Mouse (Mus musculus): ENCODE results near the gene Olfr420. TPM values are rescaled to one million over a fixed set of nuclear protein-coding genes. Genes with fewer than 3 reads are reported as not detected.

Gene Olfr420
- polyA plus RNA-seq (2012; rRNA removed): not detected in 2 replicates

GRCm38 (mm10) chr1:174155333-174155732, at the start of gene Olfr420:
Gene Olfr420, plus strand, starts transcription at chr1:174155633.
- DNase-seq (ENCODE audit: extremely low spot score in 1 of 2, low spot score in 1 of 2): no peak

DNA sequence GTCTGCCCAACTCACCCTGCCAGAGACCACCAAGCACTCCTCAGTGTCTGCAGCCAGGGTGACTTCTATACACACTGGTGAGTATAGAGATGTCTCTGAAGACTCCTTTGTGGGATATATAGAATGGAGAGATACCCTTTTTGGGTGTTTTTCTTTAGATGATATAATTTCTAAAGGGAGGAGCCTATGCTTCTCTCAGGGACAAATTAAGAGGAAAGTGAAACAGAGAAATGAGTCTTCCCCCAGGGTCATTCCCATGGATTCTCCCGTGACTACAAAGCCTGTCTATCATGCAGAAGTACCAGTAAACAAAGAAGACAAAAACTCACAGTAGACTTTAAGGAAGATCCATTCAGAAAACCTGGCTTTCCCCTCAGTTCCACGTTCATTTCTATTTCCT, 34.4 kb upstream of the Olfr420 start, which contains the start of gene Olfr231:
Gene Olfr231 (minus strand): TSS at position 101 of the 400 bp plus-strand sequence.
- DNase-seq (ENCODE audit: extremely low spot score in 1 of 2, low spot score in 1 of 2): no peak

DNA sequence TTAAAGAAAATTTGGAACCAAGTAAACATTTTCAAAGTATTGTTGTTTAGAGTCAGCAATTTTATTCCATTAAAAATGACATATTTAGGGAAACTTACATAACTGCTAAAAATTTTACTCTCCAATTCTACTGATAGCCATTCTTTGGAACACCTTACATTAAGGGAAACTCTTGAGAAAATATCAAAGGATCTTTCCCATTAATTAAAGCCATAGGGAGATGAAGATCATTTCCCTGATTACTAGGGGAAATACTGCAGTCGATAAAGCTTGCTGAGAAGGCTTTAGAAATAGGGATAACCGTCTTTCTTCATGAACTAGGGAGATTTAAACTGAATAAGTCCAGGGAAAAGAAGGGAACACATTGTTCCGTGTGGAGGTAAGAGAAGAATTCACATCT, 24.2 kb upstream of the Olfr420 start, which contains the start of gene Olfr424:
Gene Olfr424 (plus strand): TSS at position 301 of the 400 bp plus-strand sequence.
- no peak for DNase-seq (ENCODE audit: extremely low spot score in 1 of 2, low spot score in 1 of 2)

DNA sequence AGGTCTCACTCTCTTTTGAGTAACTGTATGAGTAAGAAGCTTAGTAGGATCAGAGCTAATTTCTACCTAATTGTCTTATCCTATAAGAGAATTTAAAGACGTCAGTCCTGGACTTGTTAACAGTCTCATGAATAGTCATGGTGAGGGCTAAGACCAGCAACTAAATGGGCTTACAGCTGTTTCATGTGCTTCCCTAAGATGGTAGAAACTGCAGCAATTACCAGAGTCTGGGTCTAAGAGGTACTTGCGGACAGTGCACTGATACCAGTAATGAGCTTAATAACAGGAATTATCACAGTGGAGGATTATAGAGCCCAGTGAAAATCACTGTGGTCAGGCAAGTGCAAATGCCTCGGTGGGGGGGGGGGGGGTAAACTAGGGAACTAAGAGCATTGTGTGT, 23.4 kb upstream of the Olfr420 start:
- DNase-seq (ENCODE audit: extremely low spot score in 1 of 2, low spot score in 1 of 2): no peak

GRCm38 (mm10) chr1:174141384-174141783, 14.0 kb upstream of the Olfr420 start:
- DNase-seq (ENCODE audit: extremely low spot score in 1 of 2, low spot score in 1 of 2): no peak

GRCm38 (mm10) chr1:174146696-174147095, 8.7 kb upstream of the Olfr420 start:
- peak in 1 of 2 experiments; percentile 2 for DNase-seq (ENCODE audit: extremely low spot score in 1 of 2, low spot score in 1 of 2)

- DNase-seq (ENCODE audit: extremely low spot score in 1 of 2, low spot score in 1 of 2): no peak
These were observed 6.1 kb upstream of the Olfr420 start for GRCm38 (mm10) chr1:174149289-174149688.

GRCm38 (mm10) chr1:174157622-174158021, 2.2 kb downstream of the Olfr420 start:
- no peak for DNase-seq (ENCODE audit: extremely low spot score in 1 of 2, low spot score in 1 of 2)

DNA sequence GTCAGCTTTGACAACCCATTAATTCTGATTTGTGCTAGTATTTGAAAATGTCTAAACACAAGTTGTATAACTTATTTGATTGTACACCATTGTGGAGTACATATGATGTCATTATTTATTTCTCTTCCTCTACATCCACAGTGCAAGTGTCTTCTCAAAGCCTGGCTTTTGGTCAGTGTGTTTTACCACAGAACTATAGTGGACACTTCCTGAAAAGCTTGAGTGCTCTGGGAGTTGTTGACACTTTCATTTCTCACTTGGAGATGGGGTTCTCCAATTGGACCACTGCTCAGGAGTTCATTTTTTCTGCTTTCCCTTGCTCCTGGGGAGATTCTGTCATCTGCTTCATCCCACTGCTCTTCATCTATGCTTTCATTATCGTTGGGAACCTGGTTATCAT, 3.1 kb downstream of the Olfr420 start:
- no peak for DNase-seq (ENCODE audit: extremely low spot score in 1 of 2, low spot score in 1 of 2)

GRCm38 (mm10) chr1:174159095-174159494, 3.7 kb downstream of the Olfr420 start:
- DNase-seq (ENCODE audit: extremely low spot score in 1 of 2, low spot score in 1 of 2): no peak

DNA sequence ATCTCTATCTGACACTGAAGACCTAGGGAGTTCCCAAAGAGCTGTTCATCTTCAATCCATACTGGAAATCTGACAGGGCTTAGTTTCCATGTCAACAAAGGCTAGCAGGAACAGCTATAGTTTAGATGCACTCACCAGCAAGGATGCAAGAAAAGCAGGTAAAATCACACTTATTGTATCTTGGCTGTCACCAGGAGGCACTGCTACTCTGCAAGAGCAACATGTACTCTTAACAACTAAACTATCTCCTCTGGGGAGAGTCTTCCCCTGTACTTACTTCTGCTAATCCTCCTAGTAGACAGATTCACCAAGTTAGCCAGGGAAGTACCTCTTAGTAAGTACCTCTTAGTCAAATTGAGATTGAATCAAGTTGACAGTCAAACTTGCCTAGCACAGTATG, 13.6 kb downstream of the Olfr420 start:
- no peak for DNase-seq (ENCODE audit: extremely low spot score in 1 of 2, low spot score in 1 of 2)

DNA sequence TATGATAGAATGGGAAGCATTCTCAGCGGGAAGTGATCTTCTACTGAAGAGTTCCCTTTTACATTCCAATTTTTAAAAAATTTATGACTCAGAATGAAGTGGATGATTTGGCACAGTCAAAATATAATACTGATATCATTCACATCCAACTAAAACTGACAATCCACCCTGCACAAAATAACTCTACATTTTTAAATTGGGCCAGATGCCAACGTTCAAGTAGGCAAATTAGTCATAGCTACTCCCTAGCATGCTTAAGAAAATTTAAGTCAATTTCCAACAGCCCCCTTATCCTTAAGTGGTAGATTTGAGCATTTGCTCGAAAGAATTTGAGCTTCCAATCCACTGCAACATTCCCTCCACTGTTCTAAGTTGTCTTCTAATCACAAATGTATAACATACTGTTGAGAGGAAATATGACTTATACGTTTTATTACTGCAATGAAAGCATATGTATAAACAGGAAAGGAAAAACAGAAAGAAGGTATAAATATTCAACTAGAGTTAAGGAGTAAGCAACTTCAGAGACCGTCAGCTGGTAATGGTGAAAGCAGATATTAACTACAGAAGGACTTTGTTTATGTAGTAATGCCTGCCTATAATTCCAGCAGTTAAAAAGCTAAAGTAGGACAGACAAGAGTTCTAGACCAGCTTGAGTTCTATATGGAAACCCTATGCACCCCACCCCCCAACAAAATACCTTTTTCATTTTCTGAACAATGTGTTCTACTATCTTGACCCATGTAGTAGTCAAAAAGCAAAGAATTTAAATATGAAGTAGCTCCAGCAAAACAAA, 15.5 kb downstream of the Olfr420 start:
- DNase-seq (ENCODE audit: extremely low spot score in 1 of 2, low spot score in 1 of 2): peak in 1 of 2 experiments; percentile 39

DNA sequence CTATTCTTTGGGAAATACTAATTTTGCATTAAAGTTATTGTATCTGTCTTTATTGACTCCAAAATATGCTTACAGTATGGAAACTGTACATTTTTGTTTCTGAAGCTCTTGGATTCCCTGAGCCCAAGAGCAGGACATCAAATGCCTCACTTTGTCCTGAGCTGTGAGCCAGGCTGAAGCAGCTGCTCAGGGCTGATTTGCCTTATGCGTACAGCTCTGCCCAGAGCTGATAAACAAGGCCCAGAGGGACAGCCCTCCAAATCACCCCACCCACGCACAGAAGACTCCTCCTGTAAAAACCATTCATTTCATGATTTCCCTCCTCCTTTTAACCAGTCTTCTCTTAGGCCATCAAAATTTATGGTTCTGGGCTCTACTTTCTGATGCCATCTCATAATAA, 16.1 kb downstream of the Olfr420 start:
- DNase-seq (ENCODE audit: extremely low spot score in 1 of 2, low spot score in 1 of 2): no peak

DNA sequence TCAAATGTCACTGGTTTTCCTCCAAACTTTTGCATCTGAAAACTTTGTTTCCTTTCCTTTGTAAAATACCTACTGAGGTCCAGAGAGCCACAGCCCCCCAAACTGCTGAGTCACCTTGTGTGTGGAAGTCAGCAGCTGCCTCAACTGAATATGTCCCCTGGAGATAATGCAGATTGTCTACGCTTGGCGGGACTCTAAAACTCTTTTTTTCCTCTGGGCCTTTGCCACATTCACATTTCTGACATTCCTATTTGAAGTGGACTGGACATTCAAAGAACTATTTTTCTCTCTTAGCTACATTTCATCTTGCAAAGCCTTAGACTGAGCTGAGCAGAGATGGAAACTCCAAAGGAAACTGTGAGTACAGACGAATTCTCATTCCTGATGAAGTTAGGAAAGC, 17.2 kb downstream of the Olfr420 start, which contains the start of gene Spta1:
Gene Spta1 (plus strand): TSS at position 172 of the 400 bp plus-strand sequence.
- no peak for DNase-seq (ENCODE audit: extremely low spot score in 1 of 2, low spot score in 1 of 2)

DNA sequence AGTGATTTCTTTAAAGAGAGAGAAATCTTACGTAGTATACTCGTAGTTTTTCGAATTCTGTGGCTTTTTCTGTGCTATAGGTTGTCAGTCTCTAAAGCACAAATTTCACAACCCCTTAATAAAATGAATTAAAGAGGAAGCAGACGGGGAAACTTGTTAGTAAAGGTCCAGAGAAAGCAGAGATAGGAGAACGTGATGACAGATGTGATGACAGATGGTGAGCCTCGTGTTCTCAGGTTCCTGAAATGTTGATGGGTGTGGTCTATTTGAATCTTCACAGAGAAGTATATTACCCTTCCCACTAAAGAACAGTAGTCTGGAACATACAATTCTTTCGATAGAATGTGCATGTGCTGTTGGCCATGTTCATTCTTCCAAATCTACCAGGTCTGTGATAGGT, 49.3 kb downstream of the Olfr420 start:
- DNase-seq (ENCODE audit: extremely low spot score in 1 of 2, low spot score in 1 of 2): no peak

Other genes starting within 250 kb of the Olfr420 start
- 0.13 and 0.14 TPM in 2 replicates for gene Ifi211, start 242.6 kb upstream of the Olfr420 start, polyA plus RNA-seq (2012; rRNA removed)
- gene Mndal, start 213.1 kb upstream of the Olfr420 start, polyA plus RNA-seq (2012; rRNA removed): 1.3 and 1.6 TPM in 2 replicates
- gene Ifi203, start 213.0 kb upstream of the Olfr420 start, polyA plus RNA-seq (2012; rRNA removed): 0.71 and 0.96 TPM in 2 replicates
- not detected in 2 replicates for gene Ifi202b, start 172.9 kb upstream of the Olfr420 start, polyA plus RNA-seq (2012; rRNA removed)
- not detected in 2 replicates for gene Ifi205, start 123.8 kb upstream of the Olfr420 start, polyA plus RNA-seq (2012; rRNA removed)
- not detected in 2 replicates for gene Olfr433, start 114.9 kb upstream of the Olfr420 start, polyA plus RNA-seq (2012; rRNA removed)
- not detected in 2 replicates for gene Olfr432, start 106.4 kb upstream of the Olfr420 start, polyA plus RNA-seq (2012; rRNA removed)
- not detected in 2 replicates for gene Olfr430, start 89.0 kb upstream of the Olfr420 start, polyA plus RNA-seq (2012; rRNA removed)
- gene Olfr429, start 71.3 kb upstream of the Olfr420 start, polyA plus RNA-seq (2012; rRNA removed): not detected in 2 replicates
- not detected in 2 replicates for gene Olfr427, start 58.7 kb upstream of the Olfr420 start, polyA plus RNA-seq (2012; rRNA removed)
- gene Olfr231, start 34.5 kb upstream of the Olfr420 start, polyA plus RNA-seq (2012; rRNA removed): not detected in 2 replicates
- not detected in 2 replicates for gene Olfr424, start 24.1 kb upstream of the Olfr420 start, polyA plus RNA-seq (2012; rRNA removed)
- 0.02 TPM in 2 replicates for gene Spta1, start 17.1 kb downstream of the Olfr420 start, polyA plus RNA-seq (2012; rRNA removed)
- gene Olfr419, start 96.4 kb downstream of the Olfr420 start, polyA plus RNA-seq (2012; rRNA removed): not detected in 2 replicates
- not detected in 2 replicates for gene Mptx1, start 174.9 kb downstream of the Olfr420 start, polyA plus RNA-seq (2012; rRNA removed)
- not detected in 2 replicates for gene Olfr417, start 209.5 kb downstream of the Olfr420 start, polyA plus RNA-seq (2012; rRNA removed)
- not detected in 2 replicates for gene Olfr248, start 235.4 kb downstream of the Olfr420 start, polyA plus RNA-seq (2012; rRNA removed)

All from frontal cortex, adult 2 months (tissue).